Mouse (Mus musculus): ENCODE measurements around the gene Gm21119. TPM values are rescaled to one million over a fixed set of nuclear protein-coding genes. Genes with fewer than 3 reads are reported as not detected.
A peak's percentile ranks its signal among the peaks of the same experiment; 100 is the strongest.
"Not testable (repeated sequence)": the region's sequence is repeated elsewhere in the genome, so short reads cannot be mapped to it uniquely, and the experiment has no call there.

Gm21119 gene
- total and polyA plus RNA-seq, 2 experiments from 2014 or later = 0.11 to 0.31 TPM

GRCm38 (mm10) chr8:20592732-20593272, 21.9 kb upstream of the Gm21119 start:
- not testable (repeated sequence) for H3K9me3 ChIP-seq (ENCODE audit: low read length); H3K9ac ChIP-seq (replicated peaks; ENCODE audit: low read length, poor library complexity, severe bottlenecking); DNase-seq (ENCODE audit: low spot score); H3K27me3 ChIP-seq (ENCODE audit: insufficient read depth, low read length); H3K27ac ChIP-seq (ENCODE audit: low read depth, low read length); H3K4me3 ChIP-seq (ENCODE audit: low read depth, low read length); H3K4me1 ChIP-seq (ENCODE audit: insufficient read depth, low read length); H3K36me3 ChIP-seq (ENCODE audit: insufficient read depth, low read length); H3K4me2 ChIP-seq (ENCODE audit: low read depth, low read length, poor library complexity, severe bottlenecking); ATAC-seq (ENCODE audit: low FRiP score)
- WGBS = 40% methylated on average over 1 of the region's 5 CpGs

- DNase-seq (ENCODE audit: low spot score); H3K9ac ChIP-seq (replicated peaks; ENCODE audit: low read length, poor library complexity, severe bottlenecking); H3K4me3 ChIP-seq (ENCODE audit: low read depth, low read length); H3K4me2 ChIP-seq (ENCODE audit: low read depth, low read length, poor library complexity, severe bottlenecking); H3K36me3 ChIP-seq (ENCODE audit: insufficient read depth, low read length); H3K27me3 ChIP-seq (ENCODE audit: insufficient read depth, low read length); H3K4me1 ChIP-seq (ENCODE audit: insufficient read depth, low read length); ATAC-seq (ENCODE audit: low FRiP score); H3K27ac ChIP-seq (ENCODE audit: low read depth, low read length); H3K9me3 ChIP-seq (ENCODE audit: low read length): not testable (repeated sequence)
- no CpG with 5 or more reads among the region's 4 CpGs for WGBS
These were observed 20.9 kb upstream of the Gm21119 start for GRCm38 (mm10) chr8:20593841-20594240.

- DNase-seq (ENCODE audit: low spot score); H3K36me3 ChIP-seq (ENCODE audit: insufficient read depth, low read length); H3K4me2 ChIP-seq (ENCODE audit: low read depth, low read length, poor library complexity, severe bottlenecking); H3K9ac ChIP-seq (replicated peaks; ENCODE audit: low read length, poor library complexity, severe bottlenecking); H3K4me1 ChIP-seq (ENCODE audit: insufficient read depth, low read length); H3K9me3 ChIP-seq (ENCODE audit: low read length); H3K4me3 ChIP-seq (ENCODE audit: low read depth, low read length); H3K27ac ChIP-seq (ENCODE audit: low read depth, low read length); ATAC-seq (ENCODE audit: low FRiP score); H3K27me3 ChIP-seq (ENCODE audit: insufficient read depth, low read length): not testable (repeated sequence)
- 89% methylated on average over 6 of the region's 9 CpGs for WGBS
These were observed 18.5 kb upstream of the Gm21119 start for GRCm38 (mm10) chr8:20596081-20596841.

- not testable (repeated sequence) for H3K9ac ChIP-seq (replicated peaks; ENCODE audit: low read length, poor library complexity, severe bottlenecking); H3K4me2 ChIP-seq (ENCODE audit: low read depth, low read length, poor library complexity, severe bottlenecking); H3K27me3 ChIP-seq (ENCODE audit: insufficient read depth, low read length); H3K4me1 ChIP-seq (ENCODE audit: insufficient read depth, low read length); DNase-seq (ENCODE audit: low spot score); H3K4me3 ChIP-seq (ENCODE audit: low read depth, low read length); H3K36me3 ChIP-seq (ENCODE audit: insufficient read depth, low read length); H3K9me3 ChIP-seq (ENCODE audit: low read length); H3K27ac ChIP-seq (ENCODE audit: low read depth, low read length)
- ATAC-seq (ENCODE audit: low FRiP score) = peak; percentile 92
- WGBS = 80% methylated on average over 9 of the region's 13 CpGs
These were observed 17.6 kb upstream of the Gm21119 start for GRCm38 (mm10) chr8:20596842-20597708.

GRCm38 (mm10) chr8:20598300-20599170, 16.2 kb upstream of the Gm21119 start:
- H3K9me3 ChIP-seq (ENCODE audit: low read length); H3K4me3 ChIP-seq (ENCODE audit: low read depth, low read length); H3K27ac ChIP-seq (ENCODE audit: low read depth, low read length); H3K36me3 ChIP-seq (ENCODE audit: insufficient read depth, low read length); H3K4me1 ChIP-seq (ENCODE audit: insufficient read depth, low read length); H3K4me2 ChIP-seq (ENCODE audit: low read depth, low read length, poor library complexity, severe bottlenecking); H3K27me3 ChIP-seq (ENCODE audit: insufficient read depth, low read length); H3K9ac ChIP-seq (replicated peaks; ENCODE audit: low read length, poor library complexity, severe bottlenecking); DNase-seq (ENCODE audit: low spot score): not testable (repeated sequence)
- ATAC-seq (ENCODE audit: low FRiP score) = peak; percentile 84
- 83% methylated on average over 4 of the region's 10 CpGs for WGBS

GRCm38 (mm10) chr8:20599350-20599749, 15.4 kb upstream of the Gm21119 start:
- not testable (repeated sequence) for H3K9me3 ChIP-seq (ENCODE audit: low read length); H3K36me3 ChIP-seq (ENCODE audit: insufficient read depth, low read length); H3K27ac ChIP-seq (ENCODE audit: low read depth, low read length); H3K4me3 ChIP-seq (ENCODE audit: low read depth, low read length); ATAC-seq (ENCODE audit: low FRiP score); H3K9ac ChIP-seq (replicated peaks; ENCODE audit: low read length, poor library complexity, severe bottlenecking); H3K4me1 ChIP-seq (ENCODE audit: insufficient read depth, low read length); H3K27me3 ChIP-seq (ENCODE audit: insufficient read depth, low read length); H3K4me2 ChIP-seq (ENCODE audit: low read depth, low read length, poor library complexity, severe bottlenecking); DNase-seq (ENCODE audit: low spot score)
- WGBS = 88% methylated on average over 3 of the region's 6 CpGs

- WGBS = no CpG with 5 or more reads among the region's 1 CpGs
- H3K9me3 ChIP-seq (ENCODE audit: low read length); H3K4me1 ChIP-seq (ENCODE audit: insufficient read depth, low read length); DNase-seq (ENCODE audit: low spot score); H3K9ac ChIP-seq (replicated peaks; ENCODE audit: low read length, poor library complexity, severe bottlenecking); H3K27me3 ChIP-seq (ENCODE audit: insufficient read depth, low read length); ATAC-seq (ENCODE audit: low FRiP score); H3K36me3 ChIP-seq (ENCODE audit: insufficient read depth, low read length); H3K4me2 ChIP-seq (ENCODE audit: low read depth, low read length, poor library complexity, severe bottlenecking); H3K27ac ChIP-seq (ENCODE audit: low read depth, low read length); H3K4me3 ChIP-seq (ENCODE audit: low read depth, low read length): not testable (repeated sequence)
These were observed 3.9 kb upstream of the Gm21119 start for GRCm38 (mm10) chr8:20610856-20611255.

GRCm38 (mm10) chr8:20612721-20613120, 2.0 kb upstream of the Gm21119 start:
- not testable (repeated sequence) for H3K4me3 ChIP-seq (ENCODE audit: low read depth, low read length); H3K36me3 ChIP-seq (ENCODE audit: insufficient read depth, low read length); H3K9me3 ChIP-seq (ENCODE audit: low read length); H3K9ac ChIP-seq (replicated peaks; ENCODE audit: low read length, poor library complexity, severe bottlenecking); H3K4me2 ChIP-seq (ENCODE audit: low read depth, low read length, poor library complexity, severe bottlenecking); H3K27ac ChIP-seq (ENCODE audit: low read depth, low read length); H3K27me3 ChIP-seq (ENCODE audit: insufficient read depth, low read length); H3K4me1 ChIP-seq (ENCODE audit: insufficient read depth, low read length); DNase-seq (ENCODE audit: low spot score); ATAC-seq (ENCODE audit: low FRiP score)

All from midbrain, postnatal 0 days (tissue).